Mouse (Mus musculus) hindbrain, embryonic 14.5 days (tissue): ENCODE data around the gene Prl3a1. TPM values are rescaled to one million over a fixed set of nuclear protein-coding genes. Genes with fewer than 3 reads are reported as not detected.

Experiments used
- ATAC-seq: fragments of 200-750 bp; cut with Nextera tagmentation; 2 replicates; pipeline ENCODE4 v1.8.0; 2017; ENCODE audit warnings: moderate number of reproducible peaks, mild to moderate bottlenecking, moderate TSS enrichment, moderate library complexity; ENCODE audit not compliant: low FRiP score
- DNase-seq: peaks from one replicate; pipeline ENCODE4 v3.0.0-alpha.2; 2015; ENCODE audit warnings: low spot score
- H3K27ac ChIP-seq: fragments of 300-500 bp; sonication (generic); 2 replicates; pipeline ENCODE4 v1.5.1; 2014; ENCODE audit warnings: mild to moderate bottlenecking, moderate library complexity
- H3K27me3 ChIP-seq: fragments of 300-500 bp; sonication (generic); 2 replicates; pipeline ENCODE4 v1.6.1; 2014; ENCODE audit warnings: mild to moderate bottlenecking, low read length, mixed read lengths; ENCODE audit not compliant: control insufficient read depth, insufficient read depth
- H3K36me3 ChIP-seq: fragments of 300-500 bp; sonication (generic); replicated peaks from 2 replicates; pipeline ENCODE4 v1.6.1; 2014; ENCODE audit not compliant: control insufficient read depth, insufficient read depth
- H3K4me1 ChIP-seq: fragments of 300-500 bp; sonication (generic); replicated peaks from 2 replicates; pipeline ENCODE4 v1.6.1; 2014; ENCODE audit warnings: antibody characterized with exemption, low read length, mixed read lengths; ENCODE audit not compliant: control insufficient read depth, insufficient read depth
- H3K4me2 ChIP-seq: fragments of 300-500 bp; sonication (generic); replicated peaks from 2 replicates; pipeline ENCODE4 v1.6.1; 2014; ENCODE audit warnings: mild to moderate bottlenecking, moderate library complexity
- H3K4me3 ChIP-seq: fragments of 300-500 bp; sonication (generic); replicated peaks from 2 replicates; pipeline ENCODE4 v1.5.1; 2014; ENCODE audit warnings: mild to moderate bottlenecking, low read length
- H3K9ac ChIP-seq: fragments of 300-500 bp; sonication (generic); 2 replicates; pipeline ENCODE4 v1.6.1; 2014
- H3K9me3 ChIP-seq: fragments of 300-500 bp; sonication (generic); 2 replicates; pipeline ENCODE4 v1.6.1; 2016; ENCODE audit warnings: low read length; ENCODE audit not compliant: control insufficient read depth
- WGBS: fragments of 180-500 bp; shearing (Covaris S2); extraction: QIAGEN DNeasy Blood & Tissue Kit; methylation state at CpG from one replicate; pipeline ENCODE4 v1.1.7; 2014; 5-methylcytosine and 5-hydroxymethylcytosine counted together
- polyA plus RNA-seq: library from polyadenylated mRNA; unstranded; fragments of >200 nt; fragmentation: Nextera tagmentation; extraction: Ambion mirVana; gene quantifications from 2 replicates; pipeline ENCODE4 v1.2.1, GENCODE M21; 2014

Prl3a1 gene
- not detected in 2 replicates for polyA plus RNA-seq

- DNase-seq (no peak), ATAC-seq (no peak)
- Histone ChIP-seq H3K4me1 (no peaks in the 10 kb centered on the region), H3K9ac (no peak within 1 kb of the TSS), H3K4me2 (no peak within 1 kb of the TSS), H3K27me3 (no peaks in the 10 kb centered on the region), H3K27ac (no peak within 1 kb of the TSS), H3K36me3 (no peaks in the 10 kb centered on the region), H3K9me3 (no peaks in the 10 kb centered on the region), H3K4me3 (no peak within 1 kb of the TSS)
- 92% methylated on average over 4 of the region's 4 CpGs for WGBS
These were observed at the start of gene Prl3a1 for GRCm38 (mm10) chr13:27259136-27259535. Gene Prl3a1, plus strand, starts transcription at chr13:27259436.

- no peak for ATAC-seq
- H3K27me3 ChIP-seq: no peaks in the 10 kb centered on the region
- H3K27ac ChIP-seq: no peak within 1 kb of the TSS
- WGBS: 93% methylated on average over 1 of the region's 1 CpGs
- H3K4me2 ChIP-seq: no peak within 1 kb of the TSS
- H3K4me3 ChIP-seq: no peak within 1 kb of the TSS
- no peak within 1 kb of the TSS for H3K9ac ChIP-seq
- no peaks in the 10 kb centered on the region for H3K36me3 ChIP-seq
- DNase-seq: no peak
- no peaks in the 10 kb centered on the region for H3K4me1 ChIP-seq
- no peaks in the 10 kb centered on the region for H3K9me3 ChIP-seq
These were observed 17.7 kb upstream of the Prl3a1 start, which contains the start of gene Prl3b1 for GRCm38 (mm10) chr13:27241547-27241946. Gene Prl3b1, plus strand, starts transcription at chr13:27241847.

GRCm38 (mm10) chr13:27312334-27313225 is 53.3 kb downstream of the Prl3a1 start, which contains the start of gene Prl6a1:
Gene Prl6a1, plus strand, starts transcription at chr13:27312627.
- Histone ChIP-seq H3K4me2 (no peak within 1 kb of the TSS), H3K4me3 (no peak within 1 kb of the TSS), H3K36me3 (no peaks in the 10 kb centered on the region), H3K27me3 (no peaks in the 10 kb centered on the region), H3K9me3 (no peaks in the 10 kb centered on the region), H3K9ac (no peak within 1 kb of the TSS), H3K27ac (no peak within 1 kb of the TSS), H3K4me1 (no peaks in the 10 kb centered on the region)
- ATAC-seq (no peak), DNase-seq (no peak)
- 86% methylated on average over 7 of the region's 7 CpGs for WGBS

Other genes starting within 250 kb of the Prl3a1 start
- 0.46 TPM in 1 of 2 replicates, not detected in the other for gene Prl, start 201.9 kb upstream of the Prl3a1 start, polyA plus RNA-seq
- not detected in 2 replicates for gene Prl3d1, start 165.2 kb upstream of the Prl3a1 start, polyA plus RNA-seq
- not detected in 2 replicates for gene Prl3d2, start 137.7 kb upstream of the Prl3a1 start, polyA plus RNA-seq
- not detected in 2 replicates for gene Prl3d3, start 102.6 kb upstream of the Prl3a1 start, polyA plus RNA-seq
- not detected in 2 replicates for gene Prl3c1, start 62.8 kb upstream of the Prl3a1 start, polyA plus RNA-seq
- not detected in 2 replicates for gene Prl3b1, start 17.6 kb upstream of the Prl3a1 start, polyA plus RNA-seq
- gene Prl6a1, start 53.2 kb downstream of the Prl3a1 start, polyA plus RNA-seq: not detected in 2 replicates
- not detected in 2 replicates for gene Prl8a2, start 86.2 kb downstream of the Prl3a1 start, polyA plus RNA-seq
- not detected in 2 replicates for gene Prl2b1, start 131.4 kb downstream of the Prl3a1 start, polyA plus RNA-seq
- not detected in 2 replicates for gene Prl8a6, start 179.3 kb downstream of the Prl3a1 start, polyA plus RNA-seq